Mouse (Mus musculus): ENCODE results near the gene Baiap2l2.
"Not testable (repeated sequence)": the region's sequence is repeated elsewhere in the genome, so short reads cannot be mapped to it uniquely, and the experiment has no call there.

The Baiap2l2 gene

DNA sequence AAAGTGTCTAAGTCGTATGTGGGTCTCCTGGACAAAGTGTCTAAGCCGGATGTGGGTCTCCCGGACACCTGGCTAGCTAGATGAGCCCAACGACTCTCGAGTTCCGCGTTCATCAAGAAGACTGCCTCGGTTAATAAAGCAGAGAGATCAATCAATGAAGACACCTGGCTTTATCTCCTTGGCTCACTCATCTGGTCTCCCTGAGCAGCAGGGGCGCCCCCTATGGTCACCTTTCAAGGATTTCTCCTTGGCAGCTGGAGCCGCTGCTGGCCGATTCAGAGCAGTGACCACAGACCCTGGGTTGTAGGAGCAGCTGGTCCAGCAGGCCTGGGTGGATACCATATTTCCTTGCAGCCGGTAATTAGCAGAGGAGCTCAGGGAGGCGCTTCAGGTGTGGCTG lies 23.0 kb downstream of the Baiap2l2 start:
- intact Hi-C loops (cut with DNase I) = no loop called here

DNA sequence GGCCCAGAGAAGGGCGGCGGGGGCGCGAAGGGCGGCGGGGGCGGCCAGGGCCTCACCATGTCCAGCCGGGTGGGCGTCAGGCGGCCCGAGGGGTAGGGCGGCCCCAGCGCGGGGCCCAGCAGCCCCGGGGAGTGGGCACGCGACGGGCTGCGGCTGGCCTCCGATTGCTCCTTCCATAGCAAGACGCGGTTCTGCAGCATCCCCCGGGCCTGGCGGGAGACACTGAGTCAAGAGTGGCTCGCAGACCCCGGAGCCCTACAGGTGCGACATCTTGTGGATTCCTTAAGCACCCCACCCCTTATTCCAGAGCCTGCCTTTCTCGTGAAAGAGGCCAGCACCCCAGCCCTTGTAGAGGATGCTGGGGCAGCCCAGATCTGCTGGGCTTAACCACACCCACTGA lies 23.6 kb downstream of the Baiap2l2 start:
- intact Hi-C loops (cut with DNase I) = no loop called here

GRCm38 (mm10) chr15:79261095-79261725 lies 24.1 kb downstream of the Baiap2l2 start:
- intact Hi-C loops (cut with DNase I) = no loop called here

- intact Hi-C loops (cut with DNase I) = no loop called here
Observed at GRCm38 (mm10) chr15:79258521-79258920, 26.8 kb downstream of the Baiap2l2 start.

- intact Hi-C loops (cut with DNase I) = no loop called here
Observed at GRCm38 (mm10) chr15:79254661-79255060, 30.7 kb downstream of the Baiap2l2 start, which contains the start of gene Slc16a8. TSS of gene Slc16a8 (minus strand) at chr15:79254761.

- intact Hi-C loops (cut with DNase I) = no loop called here
Observed at GRCm38 (mm10) chr15:79252580-79252979, 32.8 kb downstream of the Baiap2l2 start.

- intact Hi-C loops (cut with DNase I) = no loop called here
Observed at GRCm38 (mm10) chr15:79251781-79252491, 33.4 kb downstream of the Baiap2l2 start.

DNA sequence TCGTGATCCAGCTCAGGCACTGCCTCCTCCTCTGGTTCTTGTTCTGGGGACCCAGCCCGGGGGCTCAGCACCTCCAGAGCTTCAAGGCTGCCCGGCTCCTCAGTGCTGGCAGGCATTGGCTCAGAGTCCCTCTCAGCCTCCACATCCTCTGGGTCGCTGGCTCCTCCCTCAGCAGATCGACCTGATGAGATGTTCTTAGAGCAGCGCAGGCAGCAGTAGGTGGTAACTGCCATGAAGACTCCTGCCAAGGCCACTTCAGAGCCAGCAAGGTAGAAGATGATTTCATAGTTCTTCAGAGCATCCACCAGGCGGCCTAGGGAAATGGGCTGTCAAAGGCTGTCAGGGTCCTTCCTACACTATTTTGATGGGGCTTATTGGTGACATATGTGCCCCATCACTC lies 34.2 kb downstream of the Baiap2l2 start:
- intact Hi-C loops (cut with DNase I) = no loop called here

GRCm38 (mm10) chr15:79250236-79250635 lies 35.1 kb downstream of the Baiap2l2 start:
- intact Hi-C loops (cut with DNase I) = no loop called here

- intact Hi-C loops (cut with DNase I) = loop anchor here (10.0 kb wide), 1 partner anchor 139 kb away; no protein-coding TSS in a partner anchor
Observed at GRCm38 (mm10) chr15:79245321-79245720, 40.0 kb downstream of the Baiap2l2 start.

- intact Hi-C loops (cut with DNase I) = loop anchor here (10.0 kb wide), 1 partner anchor 141 kb away; no protein-coding TSS in a partner anchor
Observed at GRCm38 (mm10) chr15:79244071-79244893, 41.1 kb downstream of the Baiap2l2 start.

DNA sequence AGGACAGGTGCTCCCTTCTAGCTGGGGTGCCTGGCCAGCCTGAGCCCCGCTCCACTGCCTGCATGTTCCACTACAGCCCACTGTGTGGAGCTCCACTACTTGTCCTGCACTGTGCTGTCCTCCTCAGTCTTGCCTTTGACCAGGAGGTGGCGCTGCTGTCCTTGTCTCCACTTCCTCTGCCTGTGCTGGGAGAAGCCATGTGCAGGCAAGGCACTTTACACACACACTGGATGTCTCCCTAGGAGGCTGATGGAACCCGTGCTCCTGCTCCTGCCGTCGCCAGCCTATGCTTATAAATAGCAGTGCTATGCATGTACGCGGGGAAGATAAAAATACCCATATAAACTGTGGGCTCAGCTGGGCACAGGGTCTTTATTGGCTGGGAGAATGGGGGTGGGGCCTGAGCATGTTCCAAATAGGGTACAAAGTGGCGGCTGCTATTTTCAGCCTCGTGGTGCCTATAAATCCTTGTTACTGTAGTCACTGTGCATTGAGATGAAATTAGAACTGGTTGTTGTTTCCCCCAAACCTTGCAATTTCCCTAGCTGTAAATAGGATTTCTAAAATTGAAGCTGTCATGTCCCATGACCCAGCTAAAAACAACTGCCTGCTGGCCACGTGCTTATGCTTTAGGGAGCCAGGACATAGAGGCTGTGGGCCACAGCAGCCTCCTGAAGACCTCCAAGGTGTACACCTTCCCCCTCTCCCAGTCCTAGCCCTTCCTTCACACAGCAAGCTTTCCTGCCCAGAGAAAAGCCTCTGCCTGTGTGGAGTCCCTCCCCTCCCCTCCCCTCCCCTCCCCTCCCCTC lies 41.9 kb downstream of the Baiap2l2 start:
- intact Hi-C loops (cut with DNase I) = loop anchor here (2.0 to 10.0 kb wide), 2 partner anchors 141 to 223 kb away; no protein-coding TSS in a partner anchor

DNA sequence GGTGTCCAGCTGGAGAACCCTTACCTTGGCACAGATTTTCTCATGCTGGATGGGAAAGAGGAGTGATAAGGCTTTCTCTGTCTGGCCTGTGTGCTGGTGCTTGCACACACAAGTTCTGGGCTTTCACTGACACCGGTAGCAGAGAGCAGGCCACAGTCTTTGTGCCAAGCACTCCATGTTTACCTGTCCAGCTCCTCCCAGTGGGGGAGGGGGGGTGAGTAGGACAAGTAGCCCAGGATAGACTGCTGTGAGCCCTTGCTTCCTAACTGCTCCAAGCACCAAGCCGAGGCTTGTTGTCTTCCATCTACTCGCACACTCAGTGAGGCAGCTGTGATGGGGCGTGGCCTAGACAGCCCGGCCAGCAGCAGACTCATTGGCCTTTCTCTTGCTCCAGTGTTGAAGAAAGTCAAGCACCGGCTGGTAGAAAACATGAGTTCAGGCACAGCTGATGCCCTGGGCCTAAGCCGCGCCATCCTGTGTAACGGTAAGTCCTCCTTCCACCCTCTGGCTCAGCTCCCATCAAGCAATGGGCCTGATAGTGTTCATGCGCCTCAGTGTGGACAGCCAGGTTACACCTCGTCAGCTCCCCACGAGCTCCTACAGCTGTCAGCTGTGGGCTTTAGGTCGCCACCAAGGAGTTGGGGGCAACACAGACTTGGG lies 42.6 kb downstream of the Baiap2l2 start:
- intact Hi-C loops (cut with DNase I) = loop anchor here (2.0 to 10.0 kb wide), 2 partner anchors 142 to 224 kb away; no protein-coding TSS in a partner anchor

GRCm38 (mm10) chr15:79238036-79238435 lies 47.3 kb downstream of the Baiap2l2 start:
- intact Hi-C loops (cut with DNase I) = no loop called here

DNA sequence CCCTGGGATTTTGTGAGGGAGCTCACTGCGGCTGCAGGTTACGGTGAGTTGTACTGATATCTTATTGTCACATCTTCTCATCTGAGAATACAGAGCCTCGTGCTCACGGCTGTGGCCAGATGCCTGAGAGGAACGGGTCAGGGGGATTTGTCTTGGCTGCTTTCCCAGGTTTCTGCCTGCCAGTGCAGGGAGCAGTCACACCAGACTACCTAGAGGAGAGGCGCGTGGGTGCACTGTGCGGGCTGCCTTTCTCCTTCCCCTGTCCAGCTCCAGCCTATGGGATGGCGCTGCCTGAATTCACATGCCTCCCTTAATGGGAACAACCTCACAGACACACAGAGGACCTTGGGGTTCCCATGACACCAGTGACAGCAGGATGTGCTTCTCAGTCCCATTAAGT lies 50.1 kb downstream of the Baiap2l2 start:
- intact Hi-C loops (cut with DNase I) = no loop called here

DNA sequence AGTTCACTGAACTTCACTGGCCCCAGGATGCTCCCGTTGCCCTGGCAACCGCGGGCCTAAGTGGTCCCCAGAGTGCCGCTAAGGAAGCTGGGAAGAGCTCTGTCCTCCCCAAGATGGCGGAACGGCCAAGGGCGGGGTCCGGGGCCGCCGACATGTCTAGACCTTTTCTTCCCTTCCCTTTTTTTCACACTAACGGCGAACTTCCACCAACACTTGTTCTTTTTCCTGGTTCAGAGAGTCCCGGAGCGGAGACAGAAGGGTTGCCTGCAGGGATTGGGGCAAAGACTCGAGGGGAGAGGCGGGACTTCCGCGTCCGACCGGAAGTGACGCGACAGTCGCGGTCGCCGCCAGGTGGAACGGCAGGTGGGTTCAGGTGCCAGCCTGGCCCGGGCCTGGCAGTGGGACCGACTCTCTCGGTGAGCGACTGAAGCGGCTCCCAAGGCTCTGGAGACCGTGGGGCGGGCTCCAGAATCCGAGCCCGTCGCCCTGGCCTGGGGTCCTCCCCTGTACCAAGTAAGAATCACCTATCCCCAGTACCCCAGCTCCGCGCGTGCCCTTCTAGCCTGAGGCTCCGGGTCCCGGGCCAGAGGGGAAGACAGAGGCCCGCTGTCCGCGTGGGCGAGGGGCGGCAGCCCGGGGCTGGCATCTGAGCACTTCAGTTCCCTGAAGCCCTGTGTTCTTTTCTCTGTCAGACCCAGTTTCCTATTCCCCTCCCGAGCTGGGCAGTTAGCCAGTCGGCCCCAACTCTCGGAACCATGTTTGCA lies 56.1 kb downstream of the Baiap2l2 start, which contains the start of the genes Pick1 and Gm49486:
TSS of gene Pick1 (plus strand) at position 116 of the 764 bp plus-strand sequence.
TSS of gene Gm49486 (plus strand) at position 334 of the 764 bp plus-strand sequence.
- intact Hi-C loops (cut with DNase I) = no loop called here

DNA sequence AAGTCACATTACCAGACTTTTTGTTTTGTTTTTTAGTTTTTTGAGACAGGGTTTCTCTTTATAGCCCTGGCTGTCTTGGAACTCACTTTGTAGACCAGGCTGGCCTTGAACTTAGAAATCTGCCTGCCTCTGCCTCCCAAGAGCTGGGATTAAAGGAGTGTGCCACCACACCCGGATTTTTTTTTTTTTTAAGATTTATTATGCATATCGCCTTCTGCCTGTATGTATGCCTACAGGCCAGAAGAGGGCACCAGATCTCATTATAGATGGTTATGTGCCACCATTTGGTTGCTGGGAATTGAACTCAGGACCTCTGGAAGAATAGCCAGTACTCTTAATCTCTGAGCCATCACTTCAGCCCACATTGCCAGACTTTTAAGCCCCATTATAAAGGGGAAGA lies 59.6 kb downstream of the Baiap2l2 start:
- intact Hi-C loops (cut with DNase I) = not testable (repeated sequence)

- intact Hi-C loops (cut with DNase I) = no loop called here
Observed at GRCm38 (mm10) chr15:79224685-79225084, 60.7 kb downstream of the Baiap2l2 start.

DNA sequence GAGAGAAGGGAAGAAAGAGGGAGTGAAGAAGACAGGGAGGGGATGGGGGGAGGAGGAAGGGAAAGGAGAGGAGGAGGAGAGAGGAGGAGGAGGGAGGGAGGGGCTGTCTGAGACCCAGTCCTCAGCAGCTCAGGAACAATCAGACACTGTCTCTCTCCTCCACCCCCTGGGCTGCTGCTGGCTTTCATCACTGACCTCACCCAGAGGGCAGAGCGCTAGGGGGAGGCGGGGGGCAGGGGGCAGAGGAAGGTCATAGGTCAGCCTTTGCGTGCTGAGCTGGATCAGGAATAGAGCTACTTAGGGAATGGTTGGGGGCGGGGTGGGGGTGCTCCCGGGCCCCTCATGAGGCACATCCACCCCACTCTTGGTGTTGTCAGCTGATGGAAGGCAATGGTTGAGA lies 61.7 kb downstream of the Baiap2l2 start:
- intact Hi-C loops (cut with DNase I) = no loop called here

Measured in adrenal gland (tissue).